Mouse (Mus musculus) embryonic facial prominence, embryonic 10.5 days (tissue): ENCODE measurements at regions not wholly inside any gene's neighbourhood (a gene's known extent, or its start where the extent isn't known, plus 50 kb on each side); places are given as distances from the start of the nearest gene placed in this dataset.
A peak's percentile ranks its signal among the peaks of the same experiment; 100 is the strongest.

Experiments
- DNase-seq: peaks from one replicate; pipeline ENCODE4 v3.0.0-alpha.2; 2017; ENCODE audit warnings: low spot score
- H3K27ac ChIP-seq: fragments of 300-500 bp; sonication (generic); replicated peaks from 2 replicates; pipeline ENCODE4 v1.5.1; 2016; ENCODE audit warnings: mild to moderate bottlenecking
- H3K27me3 ChIP-seq: fragments of 300-500 bp; sonication (generic); replicated peaks from 2 replicates; pipeline ENCODE4 v1.6.1; 2016; ENCODE audit warnings: low read depth, mild to moderate bottlenecking; ENCODE audit not compliant: poor library complexity, severe bottlenecking
- H3K36me3 ChIP-seq: fragments of 300-500 bp; sonication (generic); replicated peaks from 2 replicates; pipeline ENCODE4 v1.6.1; 2016; ENCODE audit warnings: mild to moderate bottlenecking, moderate library complexity
- H3K4me1 ChIP-seq: fragments of 300-500 bp; sonication (generic); 2 replicates; pipeline ENCODE4 v1.6.1; 2016
- H3K4me3 ChIP-seq: fragments of 300-500 bp; sonication (generic); 2 replicates; pipeline ENCODE4 v1.5.1; 2016; ENCODE audit warnings: mild to moderate bottlenecking, moderate library complexity
- H3K9me3 ChIP-seq: fragments of 300-500 bp; sonication (generic); 2 replicates; pipeline ENCODE4 v1.6.1; 2016; ENCODE audit warnings: mild to moderate bottlenecking
- WGBS: fragments of 180-500 bp; shearing (Covaris S2); methylation state at CpG from one replicate; pipeline ENCODE4 v1.1.7; 2016; 5-methylcytosine and 5-hydroxymethylcytosine counted together

DNA sequence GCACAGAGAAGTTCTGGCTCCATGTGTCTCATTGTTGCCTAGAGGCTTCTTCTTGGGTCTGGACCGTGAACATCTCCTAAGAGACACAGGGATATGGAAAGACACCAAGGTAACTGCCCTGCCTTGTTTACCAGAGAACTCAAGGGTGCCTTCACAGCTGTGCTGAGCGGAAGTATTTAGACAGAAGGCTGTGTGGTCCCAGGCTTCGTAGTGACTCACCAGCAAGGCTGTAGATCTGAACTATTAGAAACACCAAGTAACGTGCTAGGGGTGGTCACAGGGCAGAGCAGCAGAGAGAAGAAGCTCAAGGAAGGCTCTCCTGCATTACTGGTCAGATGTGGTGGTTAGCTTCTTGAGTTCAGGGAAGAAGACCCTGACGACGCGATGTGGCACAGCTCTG, 51.6 kb upstream of the Lpp start:
- H3K4me1 ChIP-seq: peaks cover 12% of the 10 kb centered on the region
- H3K27ac ChIP-seq: no peak overlapping the region
- WGBS: 86% methylated on average over 7 of the region's 7 CpGs
- DNase-seq: no peak
- H3K9me3 ChIP-seq: no peaks in the 10 kb centered on the region
- H3K4me3 ChIP-seq: no peak overlapping the region
- no peaks in the 10 kb centered on the region for H3K36me3 ChIP-seq
- H3K27me3 ChIP-seq: no peaks in the 10 kb centered on the region

GRCm38 (mm10) chr16:24340646-24341045, 52.7 kb upstream of the Lpp start:
- no peak overlapping the region for H3K27ac ChIP-seq
- H3K4me3 ChIP-seq: no peak overlapping the region
- no peaks in the 10 kb centered on the region for H3K9me3 ChIP-seq
- DNase-seq: no peak
- WGBS: 74% methylated on average over 7 of the region's 7 CpGs
- peaks cover 12% of the 10 kb centered on the region for H3K4me1 ChIP-seq
- no peaks in the 10 kb centered on the region for H3K27me3 ChIP-seq
- no peaks in the 10 kb centered on the region for H3K36me3 ChIP-seq

GRCm38 (mm10) chr16:24339320-24340265, 53.7 kb upstream of the Lpp start:
- peak overlapping the region; percentile 37; the same call in 1 of the 2 replicates for H3K27ac ChIP-seq
- DNase-seq: peak; percentile 60
- peaks cover 12% of the 10 kb centered on the region for H3K4me1 ChIP-seq
- no peaks in the 10 kb centered on the region for H3K27me3 ChIP-seq
- H3K9me3 ChIP-seq: no peaks in the 10 kb centered on the region
- 38% methylated on average over 10 of the region's 10 CpGs for WGBS
- H3K4me3 ChIP-seq: no peak overlapping the region
- no peaks in the 10 kb centered on the region for H3K36me3 ChIP-seq

DNA sequence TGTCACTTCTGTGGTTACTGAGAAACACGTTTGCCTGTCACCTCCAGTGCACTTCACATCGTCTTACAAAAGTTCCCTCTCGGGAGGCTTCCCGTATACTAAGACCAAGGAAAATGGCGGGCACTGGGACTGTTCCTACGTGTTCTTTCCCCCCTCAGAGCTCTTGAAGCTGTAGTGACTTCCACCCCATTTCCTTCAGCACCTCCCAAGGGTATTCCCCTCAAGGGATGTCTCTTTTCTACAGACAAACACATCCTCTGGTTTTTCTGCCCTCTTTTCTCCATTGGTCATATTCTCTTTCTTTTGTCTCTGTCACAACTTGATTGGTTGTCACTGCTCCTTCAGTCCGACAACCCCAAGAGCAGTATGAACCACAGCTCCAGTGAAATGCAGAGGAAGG, 54.9 kb upstream of the Lpp start:
- no peak overlapping the region for H3K4me3 ChIP-seq
- WGBS: 88% methylated on average over 7 of the region's 7 CpGs

GRCm38 (mm10) chr16:24334389-24334788, 58.9 kb upstream of the Lpp start:
- Histone ChIP-seq H3K9me3 (no peaks in the 10 kb centered on the region), H3K4me3 (no peak overlapping the region), H3K27ac (no peak overlapping the region), H3K36me3 (no peaks in the 10 kb centered on the region), H3K27me3 (no peaks in the 10 kb centered on the region), H3K4me1 (peaks cover 5% of the 10 kb centered on the region)
- WGBS: 92% methylated on average over 2 of the region's 2 CpGs
- DNase-seq: no peak

More for the DNA sequence above, 54.9 kb upstream of the Lpp start:
- no peak overlapping the region for H3K27ac ChIP-seq
- peaks cover 12% of the 10 kb centered on the region for H3K4me1 ChIP-seq
- no peak for DNase-seq
- no peaks in the 10 kb centered on the region for H3K36me3 ChIP-seq
- no peaks in the 10 kb centered on the region for H3K9me3 ChIP-seq
- H3K27me3 ChIP-seq: no peaks in the 10 kb centered on the region

DNA sequence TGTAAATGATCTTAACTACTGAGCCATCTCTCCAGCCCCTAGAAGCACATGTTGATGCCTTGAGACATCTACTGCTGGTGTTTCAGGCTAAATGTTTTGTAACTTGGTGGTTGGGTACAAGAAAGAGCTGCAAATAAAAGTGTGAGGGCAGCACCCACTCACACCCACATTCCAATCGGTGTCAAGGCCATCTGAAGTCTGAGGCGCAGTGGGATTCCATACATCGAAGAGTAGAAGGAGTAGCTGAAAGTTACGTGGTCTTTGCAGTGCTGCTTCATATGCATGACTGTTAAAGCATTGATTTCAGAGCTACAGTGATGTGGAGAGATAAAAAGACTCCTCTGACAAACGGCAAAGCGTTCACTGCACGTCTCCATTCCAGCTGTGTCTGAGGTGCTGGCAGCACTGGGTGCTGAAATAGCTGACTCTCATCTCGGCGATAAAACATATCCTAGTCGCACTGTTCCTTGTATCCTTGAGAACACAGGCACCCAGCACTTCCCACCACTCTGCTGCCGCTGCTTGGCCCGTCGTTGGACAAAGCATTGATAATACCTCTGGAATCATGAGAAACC, 61.8 kb upstream of the Lpp start:
- Histone ChIP-seq H3K9me3 (no peaks in the 10 kb centered on the region), H3K27ac (no peak overlapping the region), H3K4me1 (no peaks in the 10 kb centered on the region), H3K4me3 (no peak overlapping the region), H3K27me3 (no peaks in the 10 kb centered on the region), H3K36me3 (no peaks in the 10 kb centered on the region)
- no peak for DNase-seq
- 90% methylated on average over 13 of the region's 13 CpGs for WGBS

- WGBS: 82% methylated on average over 4 of the region's 4 CpGs
- no peak overlapping the region for H3K27ac ChIP-seq
- H3K27me3 ChIP-seq: no peaks in the 10 kb centered on the region
- no peak overlapping the region for H3K4me3 ChIP-seq
- no peaks in the 10 kb centered on the region for H3K9me3 ChIP-seq
- no peak for DNase-seq
- H3K4me1 ChIP-seq: no peaks in the 10 kb centered on the region
- no peaks in the 10 kb centered on the region for H3K36me3 ChIP-seq
Observed at GRCm38 (mm10) chr16:24326571-24326970, 66.7 kb upstream of the Lpp start.

DNA sequence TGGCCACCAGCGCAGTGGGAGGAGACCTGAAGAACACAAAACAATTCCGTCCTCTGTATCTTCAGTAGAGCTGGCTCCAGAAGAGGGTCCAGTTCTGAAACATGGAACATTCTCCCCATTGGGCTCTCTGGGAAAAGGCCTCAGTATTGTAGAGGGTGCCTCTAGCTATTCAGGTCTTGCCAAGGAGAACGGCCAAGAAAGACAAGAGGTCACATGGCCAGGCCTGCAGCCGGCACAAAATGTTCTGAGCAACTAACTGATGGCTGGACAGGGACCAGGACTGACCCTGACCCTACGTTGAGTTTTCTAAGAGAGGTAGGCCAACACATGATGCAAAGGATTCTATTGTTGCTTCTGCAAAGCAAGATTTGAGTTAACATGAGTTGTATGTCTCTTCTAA, 67.3 kb upstream of the Lpp start:
- 91% methylated on average over 5 of the region's 5 CpGs for WGBS
- Histone ChIP-seq H3K4me1 (no peaks in the 10 kb centered on the region), H3K27ac (no peak overlapping the region), H3K27me3 (no peaks in the 10 kb centered on the region), H3K9me3 (no peaks in the 10 kb centered on the region), H3K4me3 (no peak overlapping the region), H3K36me3 (no peaks in the 10 kb centered on the region)
- no peak for DNase-seq

GRCm38 (mm10) chr16:24324917-24325316, 68.4 kb upstream of the Lpp start:
- no peaks in the 10 kb centered on the region for H3K9me3 ChIP-seq
- WGBS: 88% methylated on average over 2 of the region's 2 CpGs

DNA sequence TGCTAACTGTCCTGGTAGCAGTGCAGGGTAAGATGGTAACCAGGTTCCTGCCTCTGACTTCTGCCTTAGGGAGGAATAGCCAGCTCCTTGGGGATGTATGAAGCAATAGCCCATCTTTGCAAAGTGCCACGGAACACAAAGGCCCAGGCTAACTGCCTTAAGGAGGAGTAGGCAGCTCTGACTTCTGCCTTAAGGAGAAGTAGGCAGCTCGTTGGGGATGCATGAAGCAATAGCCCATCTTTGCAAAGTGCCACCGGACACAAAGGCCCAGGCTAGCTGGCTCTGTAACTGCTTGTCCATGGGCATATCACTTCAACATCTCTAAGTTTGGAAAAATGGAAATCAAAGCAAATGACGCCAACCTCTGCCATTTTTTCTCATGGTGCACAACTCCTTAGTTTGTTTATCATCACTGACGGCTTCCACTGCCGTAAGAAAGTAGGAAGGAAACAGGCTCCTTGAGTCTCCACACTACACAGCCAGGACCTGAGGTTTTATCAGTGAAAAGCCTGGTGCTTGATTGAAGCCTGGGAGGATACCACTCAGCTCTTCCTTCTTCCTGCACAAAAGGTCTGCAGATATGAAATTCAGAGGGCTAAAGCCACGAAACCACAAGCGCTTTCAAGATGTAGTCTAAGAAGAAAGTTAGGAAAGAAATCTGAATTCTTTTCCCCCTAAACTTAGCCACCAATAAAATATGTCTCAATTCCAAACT, 74.4 kb upstream of the Lpp start:
- Histone ChIP-seq H3K4me3 (no peak overlapping the region), H3K27me3 (no peaks in the 10 kb centered on the region), H3K4me1 (no peaks in the 10 kb centered on the region), H3K9me3 (no peaks in the 10 kb centered on the region), H3K27ac (no peak overlapping the region), H3K36me3 (no peaks in the 10 kb centered on the region)
- DNase-seq: no peak
- 89% methylated on average over 8 of the region's 8 CpGs for WGBS

More at GRCm38 (mm10) chr16:24324917-24325316, 68.4 kb upstream of the Lpp start:
- H3K4me3 ChIP-seq: no peak overlapping the region
- no peaks in the 10 kb centered on the region for H3K36me3 ChIP-seq
- DNase-seq: no peak
- H3K27me3 ChIP-seq: no peaks in the 10 kb centered on the region
- no peak overlapping the region for H3K27ac ChIP-seq
- H3K4me1 ChIP-seq: no peaks in the 10 kb centered on the region

GRCm38 (mm10) chr16:24313544-24314326, 79.6 kb upstream of the Lpp start:
- Histone ChIP-seq H3K9me3 (no peaks in the 10 kb centered on the region), H3K27ac (no peak overlapping the region), H3K4me3 (no peak overlapping the region), H3K36me3 (no peaks in the 10 kb centered on the region), H3K27me3 (no peaks in the 10 kb centered on the region), H3K4me1 (no peaks in the 10 kb centered on the region)
- 77% methylated on average over 7 of the region's 7 CpGs for WGBS
- DNase-seq: no peak

GRCm38 (mm10) chr16:24305391-24305790, 87.9 kb upstream of the Lpp start:
- Histone ChIP-seq H3K4me3 (no peak overlapping the region), H3K4me1 (no peaks in the 10 kb centered on the region), H3K27ac (no peak overlapping the region), H3K27me3 (no peaks in the 10 kb centered on the region), H3K36me3 (no peaks in the 10 kb centered on the region), H3K9me3 (no peaks in the 10 kb centered on the region)
- no peak for DNase-seq
- WGBS: 97% methylated on average over 1 of the region's 1 CpGs
